Mouse (Mus musculus): ENCODE data around the gene Rhoc. TPM values are rescaled to one million over a fixed set of nuclear protein-coding genes. Genes with fewer than 3 reads are reported as not detected.
"Not testable (repeated sequence)": the region's sequence is repeated elsewhere in the genome, so short reads cannot be mapped to it uniquely, and the experiment has no call there.

Rhoc gene
- polyA plus RNA-seq, 1 experiment from 2014 or later: 166 TPM

GRCm38 (mm10) chr3:104796430-104797082, 8.4 kb downstream of the Rhoc start:
- WGBS: 65% methylated on average over 15 of the region's 15 CpGs
- H3K4me2 ChIP-seq (ENCODE audit: low read length): no peak overlapping the region
- H3K4me3 ChIP-seq (ENCODE audit: low read depth, low read length): no peak overlapping the region
- DNase-seq (ENCODE audit: low spot score): peak; percentile 75
- ATAC-seq (replicated peaks; ENCODE audit: low FRiP score, low TSS enrichment, low read depth): peak; percentile 66
- H3K4me1 ChIP-seq (replicated peaks; ENCODE audit: control insufficient read depth, insufficient read depth, low read length): peaks cover 43% of the 10 kb centered on the region
- H3K27ac ChIP-seq (ENCODE audit: low read depth): no peak overlapping the region
- no peak overlapping the region for H3K9ac ChIP-seq (ENCODE audit: low read length)
- H3K36me3 ChIP-seq (ENCODE audit: control insufficient read depth, insufficient read depth, low read length): peaks cover 84% of the 10 kb centered on the region
- H3K27me3 ChIP-seq (replicated peaks; ENCODE audit: control insufficient read depth, insufficient read depth, low read length): no peaks in the 10 kb centered on the region
- H3K9me3 ChIP-seq (ENCODE audit: control insufficient read depth, low read length): no peaks in the 10 kb centered on the region

DNA sequence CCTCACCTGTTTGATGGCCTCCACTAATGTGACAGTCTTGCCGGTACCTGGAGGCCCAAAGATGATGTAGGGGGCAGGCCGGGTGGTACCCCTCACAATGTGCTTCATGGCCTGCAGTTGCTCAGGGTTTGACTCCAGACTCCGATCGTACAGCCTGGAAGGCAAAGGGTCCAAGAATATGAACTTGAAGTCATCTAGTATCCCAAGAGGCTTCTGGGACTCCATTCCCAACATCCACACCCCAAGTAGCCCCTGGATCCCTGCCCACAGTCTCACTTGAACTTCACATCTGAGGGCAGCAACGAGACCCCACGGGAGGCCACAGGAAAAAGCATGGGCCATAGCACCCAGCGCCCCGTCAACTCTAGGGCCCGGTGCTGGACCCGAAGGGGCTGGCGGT, 12.5 kb downstream of the Rhoc start:
- Histone ChIP-seq H3K4me3 (ENCODE audit: low read depth, low read length) (no peak overlapping the region), H3K27me3 (replicated peaks; ENCODE audit: control insufficient read depth, insufficient read depth, low read length) (no peaks in the 10 kb centered on the region), H3K36me3 (ENCODE audit: control insufficient read depth, insufficient read depth, low read length) (peaks cover 88% of the 10 kb centered on the region), H3K27ac (ENCODE audit: low read depth) (no peak overlapping the region), H3K4me2 (ENCODE audit: low read length) (no peak overlapping the region), H3K4me1 (replicated peaks; ENCODE audit: control insufficient read depth, insufficient read depth, low read length) (peaks cover 5% of the 10 kb centered on the region), H3K9ac (ENCODE audit: low read length) (no peak overlapping the region), H3K9me3 (ENCODE audit: control insufficient read depth, low read length) (no peaks in the 10 kb centered on the region)
- DNase-seq (ENCODE audit: low spot score): no peak
- ATAC-seq (replicated peaks; ENCODE audit: low FRiP score, low TSS enrichment, low read depth): no peak
- 94% methylated on average over 11 of the region's 11 CpGs for WGBS

DNA sequence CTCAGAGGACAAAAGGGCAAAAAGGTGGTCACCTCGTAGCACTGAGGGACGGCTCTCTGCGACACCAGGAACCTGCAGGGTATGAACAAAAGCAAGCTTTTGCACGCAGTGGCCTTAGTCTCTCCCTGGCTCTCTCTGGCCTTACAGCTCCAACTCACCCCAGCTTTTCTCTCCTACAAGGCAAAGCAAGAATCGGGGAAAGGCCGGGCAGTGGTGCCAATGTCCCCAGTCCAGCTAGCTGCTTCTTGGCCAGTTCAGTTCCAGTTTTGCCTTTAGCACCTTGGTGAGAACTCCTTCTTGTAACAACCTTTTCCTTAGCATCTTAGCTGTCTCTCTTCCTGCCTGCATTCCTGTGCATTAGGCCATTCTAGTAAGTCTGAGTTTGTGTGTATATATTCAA, 13.3 kb downstream of the Rhoc start:
- Histone ChIP-seq H3K4me2 (ENCODE audit: low read length) (no peak overlapping the region), H3K4me3 (ENCODE audit: low read depth, low read length) (no peak overlapping the region), H3K9ac (ENCODE audit: low read length) (no peak overlapping the region), H3K27ac (ENCODE audit: low read depth) (no peak overlapping the region), H3K4me1 (replicated peaks; ENCODE audit: control insufficient read depth, insufficient read depth, low read length) (no peaks in the 10 kb centered on the region), H3K27me3 (replicated peaks; ENCODE audit: control insufficient read depth, insufficient read depth, low read length) (no peaks in the 10 kb centered on the region), H3K9me3 (ENCODE audit: control insufficient read depth, low read length) (no peaks in the 10 kb centered on the region), H3K36me3 (ENCODE audit: control insufficient read depth, insufficient read depth, low read length) (peaks cover 84% of the 10 kb centered on the region)
- ATAC-seq (replicated peaks; ENCODE audit: low FRiP score, low TSS enrichment, low read depth): no peak
- 93% methylated on average over 6 of the region's 6 CpGs for WGBS
- DNase-seq (ENCODE audit: low spot score): no peak

- no peak overlapping the region for H3K4me2 ChIP-seq (ENCODE audit: low read length)
- no peak overlapping the region for H3K9ac ChIP-seq (ENCODE audit: low read length)
- WGBS: 93% methylated on average over 10 of the region's 10 CpGs
- H3K9me3 ChIP-seq (ENCODE audit: control insufficient read depth, low read length): no peaks in the 10 kb centered on the region
- H3K4me3 ChIP-seq (ENCODE audit: low read depth, low read length): no peak overlapping the region
- H3K36me3 ChIP-seq (ENCODE audit: control insufficient read depth, insufficient read depth, low read length): peaks cover 73% of the 10 kb centered on the region
- no peak for DNase-seq (ENCODE audit: low spot score)
- H3K4me1 ChIP-seq (replicated peaks; ENCODE audit: control insufficient read depth, insufficient read depth, low read length): no peaks in the 10 kb centered on the region
- no peaks in the 10 kb centered on the region for H3K27me3 ChIP-seq (replicated peaks; ENCODE audit: control insufficient read depth, insufficient read depth, low read length)
- no peak for ATAC-seq (replicated peaks; ENCODE audit: low FRiP score, low TSS enrichment, low read depth)
- no peak overlapping the region for H3K27ac ChIP-seq (ENCODE audit: low read depth)
Measured at GRCm38 (mm10) chr3:104804312-104804711, 16.1 kb downstream of the Rhoc start.

DNA sequence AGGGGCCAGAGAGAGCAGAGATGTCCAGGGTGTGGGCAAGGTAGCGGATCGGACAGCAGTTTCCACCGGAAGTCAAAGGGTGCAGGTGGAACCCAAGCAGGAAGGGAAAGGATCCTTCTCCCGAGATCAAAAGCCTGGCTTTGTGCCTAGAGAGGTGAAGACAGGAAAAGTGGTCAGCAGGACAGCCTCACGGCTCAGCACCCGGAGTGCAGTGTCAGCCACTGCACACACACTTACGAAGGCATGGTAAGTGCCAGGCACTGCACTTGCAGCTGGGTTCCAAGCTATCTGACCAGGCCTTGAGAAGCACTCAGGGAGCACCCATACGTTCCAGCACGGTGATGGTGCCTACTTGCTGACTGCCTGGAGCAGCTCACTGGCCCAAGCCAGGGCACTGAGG, 17.4 kb downstream of the Rhoc start:
- Histone ChIP-seq H3K9ac (ENCODE audit: low read length) (no peak overlapping the region), H3K4me1 (replicated peaks; ENCODE audit: control insufficient read depth, insufficient read depth, low read length) (no peaks in the 10 kb centered on the region), H3K4me3 (ENCODE audit: low read depth, low read length) (no peak overlapping the region), H3K36me3 (ENCODE audit: control insufficient read depth, insufficient read depth, low read length) (peaks cover 61% of the 10 kb centered on the region), H3K27me3 (replicated peaks; ENCODE audit: control insufficient read depth, insufficient read depth, low read length) (no peaks in the 10 kb centered on the region), H3K27ac (ENCODE audit: low read depth) (no peak overlapping the region), H3K4me2 (ENCODE audit: low read length) (no peak overlapping the region), H3K9me3 (ENCODE audit: control insufficient read depth, low read length) (no peaks in the 10 kb centered on the region)
- WGBS: 74% methylated on average over 9 of the region's 9 CpGs
- ATAC-seq (replicated peaks; ENCODE audit: low FRiP score, low TSS enrichment, low read depth) (no peak), DNase-seq (ENCODE audit: low spot score) (no peak)

- Histone ChIP-seq H3K27ac (ENCODE audit: low read depth) (no peak overlapping the region), H3K9ac (ENCODE audit: low read length) (no peak overlapping the region), H3K4me2 (ENCODE audit: low read length) (no peak overlapping the region), H3K4me3 (ENCODE audit: low read depth, low read length) (no peak overlapping the region), H3K4me1 (replicated peaks; ENCODE audit: control insufficient read depth, insufficient read depth, low read length) (peaks cover 16% of the 10 kb centered on the region), H3K36me3 (ENCODE audit: control insufficient read depth, insufficient read depth, low read length) (peaks cover 15% of the 10 kb centered on the region; the same call in 1 of the 2 replicates), H3K9me3 (ENCODE audit: control insufficient read depth, low read length) (no peaks in the 10 kb centered on the region), H3K27me3 (replicated peaks; ENCODE audit: control insufficient read depth, insufficient read depth, low read length) (no peaks in the 10 kb centered on the region)
- WGBS: 26% methylated on average over 3 of the region's 3 CpGs
- DNase-seq (ENCODE audit: low spot score): no peak
- no peak for ATAC-seq (replicated peaks; ENCODE audit: low FRiP score, low TSS enrichment, low read depth)
Measured at GRCm38 (mm10) chr3:104811752-104812151, 23.6 kb downstream of the Rhoc start.

GRCm38 (mm10) chr3:104812254-104812653, 24.1 kb downstream of the Rhoc start:
- Histone ChIP-seq H3K27me3 (replicated peaks; ENCODE audit: control insufficient read depth, insufficient read depth, low read length) (no peaks in the 10 kb centered on the region), H3K4me3 (ENCODE audit: low read depth, low read length) (no peak overlapping the region)
- whole genome bisulfite sequencing: 83% methylated on average over 4 of the region's 4 CpGs

GRCm38 (mm10) chr3:104813227-104813626, 25.1 kb downstream of the Rhoc start:
- not testable (repeated sequence) for H3K4me2 ChIP-seq (ENCODE audit: low read length); H3K36me3 ChIP-seq (ENCODE audit: control insufficient read depth, insufficient read depth, low read length); H3K27ac ChIP-seq (ENCODE audit: low read depth); H3K9ac ChIP-seq (ENCODE audit: low read length); H3K9me3 ChIP-seq (ENCODE audit: control insufficient read depth, low read length); H3K4me3 ChIP-seq (ENCODE audit: low read depth, low read length); ATAC-seq (replicated peaks; ENCODE audit: low FRiP score, low TSS enrichment, low read depth); DNase-seq (ENCODE audit: low spot score); H3K27me3 ChIP-seq (replicated peaks; ENCODE audit: control insufficient read depth, insufficient read depth, low read length)
- 91% methylated on average over 7 of the region's 7 CpGs for WGBS
- peaks cover 20% of the 10 kb centered on the region for H3K4me1 ChIP-seq (replicated peaks; ENCODE audit: control insufficient read depth, insufficient read depth, low read length)

More at GRCm38 (mm10) chr3:104812254-104812653, 24.1 kb downstream of the Rhoc start:
- no peak overlapping the region for H3K27ac ChIP-seq (ENCODE audit: low read depth)
- no peak overlapping the region for H3K4me2 ChIP-seq (ENCODE audit: low read length)
- peaks cover 20% of the 10 kb centered on the region for H3K4me1 ChIP-seq (replicated peaks; ENCODE audit: control insufficient read depth, insufficient read depth, low read length)
- no peak overlapping the region for H3K9ac ChIP-seq (ENCODE audit: low read length)
- DNase-seq (ENCODE audit: low spot score): no peak
- ATAC-seq (replicated peaks; ENCODE audit: low FRiP score, low TSS enrichment, low read depth): no peak
- peaks cover 13% of the 10 kb centered on the region; the same call in 1 of the 2 replicates for H3K36me3 ChIP-seq (ENCODE audit: control insufficient read depth, insufficient read depth, low read length)
- H3K9me3 ChIP-seq (ENCODE audit: control insufficient read depth, low read length): no peaks in the 10 kb centered on the region

DNA sequence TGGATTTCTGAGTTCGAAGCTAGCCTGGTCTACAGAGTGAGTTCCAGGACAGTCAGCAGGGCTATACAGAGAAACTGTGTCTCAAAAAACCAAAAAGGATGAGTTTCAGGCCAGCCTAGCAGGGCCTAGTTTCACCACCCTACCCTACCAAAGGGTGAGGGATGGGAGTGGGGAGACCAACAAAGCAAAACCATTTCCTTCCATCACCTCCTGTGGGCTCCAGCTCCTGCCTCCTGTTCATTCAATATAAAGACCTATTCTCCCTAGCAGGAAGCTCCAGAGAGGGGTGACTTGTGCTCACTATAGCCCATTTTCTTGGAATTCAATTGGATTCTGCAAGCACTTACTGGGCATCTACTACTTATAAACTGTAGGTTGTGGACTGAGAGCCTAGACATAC, 26.6 kb downstream of the Rhoc start:
- Histone ChIP-seq H3K27ac (ENCODE audit: low read depth) (no peak overlapping the region), H3K4me3 (ENCODE audit: low read depth, low read length) (no peak overlapping the region), H3K9ac (ENCODE audit: low read length) (no peak overlapping the region), H3K4me2 (ENCODE audit: low read length) (no peak overlapping the region), H3K36me3 (ENCODE audit: control insufficient read depth, insufficient read depth, low read length) (0 out of 2 replicates have a peak, but pooled peaks cover 8% of the 10 kb centered on the region), H3K27me3 (replicated peaks; ENCODE audit: control insufficient read depth, insufficient read depth, low read length) (no peaks in the 10 kb centered on the region), H3K4me1 (replicated peaks; ENCODE audit: control insufficient read depth, insufficient read depth, low read length) (peaks cover 28% of the 10 kb centered on the region), H3K9me3 (ENCODE audit: control insufficient read depth, low read length) (no peaks in the 10 kb centered on the region)
- DNase-seq (ENCODE audit: low spot score) (no peak), ATAC-seq (replicated peaks; ENCODE audit: low FRiP score, low TSS enrichment, low read depth) (no peak)
- 88% methylated on average over 1 of the region's 1 CpGs for WGBS
